Mouse (Mus musculus): Measurements from ENCODE around the gene Map2k6. TPM values are rescaled to one million over a fixed set of nuclear protein-coding genes. Genes with fewer than 3 reads are reported as not detected.

Map2k6 gene
- polyA plus RNA-seq, 1 experiment from 2014 or later = 25.4 TPM

- ATAC-seq (ENCODE audit: insufficient read depth) = peak; percentile 38; the same call in 1 of the 2 replicates
- Histone ChIP-seq H3K4me1 (ENCODE audit: insufficient read depth) (peaks cover 15% of the 10 kb centered on the region), H3K27me3 (ENCODE audit: insufficient read depth, low read length) (no peaks in the 10 kb centered on the region), H3K4me2 (peak overlapping the region; percentile 14; the same call in 1 of the 2 replicates), H3K4me3 (ENCODE audit: low read depth, low read length) (no peak overlapping the region), H3K9me3 (ENCODE audit: low read depth, low read length) (no peaks in the 10 kb centered on the region), H3K27ac (ENCODE audit: low read depth) (no peak overlapping the region), H3K9ac (no peak overlapping the region), H3K36me3 (ENCODE audit: insufficient read depth) (no peaks in the 10 kb centered on the region)
- DNase-seq = peak; percentile 42
- 37% methylated on average over 9 of the region's 9 CpGs for WGBS
- no peak for TF ChIP-seq CTCF (IDR thresholded peaks at IDR 0.05; ENCODE audit: low read depth)
Observed at GRCm38 (mm10) chr11:110405607-110406006, 6.7 kb downstream of the Map2k6 start.

GRCm38 (mm10) chr11:110409131-110409530 is 10.2 kb downstream of the Map2k6 start:
- no peak overlapping the region for H3K9ac ChIP-seq
- H3K27me3 ChIP-seq (ENCODE audit: insufficient read depth, low read length) = no peaks in the 10 kb centered on the region
- no peak overlapping the region for H3K4me2 ChIP-seq
- no peaks in the 10 kb centered on the region for H3K36me3 ChIP-seq (ENCODE audit: insufficient read depth)
- ATAC-seq (ENCODE audit: insufficient read depth) (no peak), DNase-seq (peak; percentile 33)
- no peak overlapping the region for H3K4me3 ChIP-seq (ENCODE audit: low read depth, low read length)
- no peaks in the 10 kb centered on the region for H3K9me3 ChIP-seq (ENCODE audit: low read depth, low read length)
- 77% methylated on average over 12 of the region's 12 CpGs for WGBS
- peaks cover 5% of the 10 kb centered on the region; the same call in 1 of the 2 replicates for H3K4me1 ChIP-seq (ENCODE audit: insufficient read depth)
- TF ChIP-seq CTCF (IDR thresholded peaks at IDR 0.05; ENCODE audit: low read depth) = peak; percentile 16; the same call in 1 of the 2 replicates
- peak overlapping the region; percentile 10; the same call in 1 of the 2 replicates for H3K27ac ChIP-seq (ENCODE audit: low read depth)

DNA sequence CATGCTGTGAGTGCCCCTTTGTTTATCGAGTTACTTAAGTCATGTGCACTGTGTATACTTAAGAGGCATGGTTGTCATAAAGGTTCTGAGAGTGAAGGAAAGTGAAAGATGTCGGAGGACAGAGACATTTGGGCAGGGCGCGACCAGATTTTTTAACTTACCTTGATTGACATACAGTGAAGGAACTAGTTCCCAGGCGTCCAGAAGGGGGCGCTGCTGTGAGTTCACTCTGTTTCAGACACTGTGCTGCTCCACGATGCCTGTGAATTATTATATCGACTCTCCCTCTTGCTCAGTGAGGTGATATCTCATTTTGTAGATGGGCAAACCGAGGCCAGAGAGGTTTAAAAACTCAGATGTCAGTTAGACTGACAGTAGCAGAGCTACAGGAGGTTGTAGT is 10.9 kb downstream of the Map2k6 start:
- no peak overlapping the region for H3K4me3 ChIP-seq (ENCODE audit: low read depth, low read length)
- no peaks in the 10 kb centered on the region for H3K9me3 ChIP-seq (ENCODE audit: low read depth, low read length)

DNA sequence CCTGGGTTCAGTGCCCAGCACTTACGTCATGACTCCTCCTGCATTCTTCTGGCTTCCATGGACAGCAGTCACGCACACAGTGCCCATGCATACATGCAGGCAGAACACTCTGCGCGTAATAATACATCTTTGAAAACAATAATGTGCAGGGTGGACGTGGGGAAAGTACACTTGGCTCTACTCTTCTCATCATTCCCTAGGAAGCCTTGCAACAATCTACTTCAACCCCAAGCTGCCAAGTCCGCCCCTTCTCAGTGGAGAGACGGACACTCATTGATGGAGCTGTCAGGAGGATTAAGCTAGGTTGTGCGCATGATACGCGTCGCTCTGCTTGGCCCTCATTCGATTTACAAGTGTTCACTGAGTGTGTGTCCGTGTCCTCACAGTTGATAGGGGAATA is 12.7 kb downstream of the Map2k6 start:
- Histone ChIP-seq H3K27ac (ENCODE audit: low read depth) (no peak overlapping the region), H3K9me3 (ENCODE audit: low read depth, low read length) (no peaks in the 10 kb centered on the region), H3K9ac (no peak overlapping the region), H3K36me3 (ENCODE audit: insufficient read depth) (no peaks in the 10 kb centered on the region), H3K4me1 (ENCODE audit: insufficient read depth) (no peaks in the 10 kb centered on the region), H3K4me3 (ENCODE audit: low read depth, low read length) (no peak overlapping the region), H3K27me3 (ENCODE audit: insufficient read depth, low read length) (no peaks in the 10 kb centered on the region), H3K4me2 (no peak overlapping the region)
- DNase-seq (no peak), ATAC-seq (ENCODE audit: insufficient read depth) (no peak)
- 92% methylated on average over 13 of the region's 13 CpGs for WGBS
- TF ChIP-seq CTCF (IDR thresholded peaks at IDR 0.05; ENCODE audit: low read depth) = no peak

More for the DNA sequence above, 10.9 kb downstream of the Map2k6 start:
- Histone ChIP-seq H3K27me3 (ENCODE audit: insufficient read depth, low read length) (no peaks in the 10 kb centered on the region), H3K9ac (no peak overlapping the region), H3K36me3 (ENCODE audit: insufficient read depth) (no peaks in the 10 kb centered on the region), H3K27ac (ENCODE audit: low read depth) (no peak overlapping the region), H3K4me1 (ENCODE audit: insufficient read depth) (peaks cover 5% of the 10 kb centered on the region; the same call in 1 of the 2 replicates), H3K4me2 (no peak overlapping the region)
- 71% methylated on average over 9 of the region's 9 CpGs for WGBS
- TF ChIP-seq CTCF (IDR thresholded peaks at IDR 0.05; ENCODE audit: low read depth) = peak; percentile 34; the same call in 1 of the 2 replicates
- ATAC-seq (ENCODE audit: insufficient read depth) (no peak), DNase-seq (peak; percentile 39)

GRCm38 (mm10) chr11:110414263-110414662 is 15.3 kb downstream of the Map2k6 start:
- H3K4me2 ChIP-seq = no peak overlapping the region
- no peak for ATAC-seq (ENCODE audit: insufficient read depth)
- no peaks in the 10 kb centered on the region for H3K4me1 ChIP-seq (ENCODE audit: insufficient read depth)
- no peak for DNase-seq
- 78% methylated on average over 7 of the region's 7 CpGs for WGBS
- H3K4me3 ChIP-seq (ENCODE audit: low read depth, low read length) = no peak overlapping the region
- H3K36me3 ChIP-seq (ENCODE audit: insufficient read depth) = no peaks in the 10 kb centered on the region
- H3K27me3 ChIP-seq (ENCODE audit: insufficient read depth, low read length) = no peaks in the 10 kb centered on the region
- H3K27ac ChIP-seq (ENCODE audit: low read depth) = no peak overlapping the region
- H3K9me3 ChIP-seq (ENCODE audit: low read depth, low read length) = no peaks in the 10 kb centered on the region
- H3K9ac ChIP-seq = no peak overlapping the region
- no peak for TF ChIP-seq CTCF (IDR thresholded peaks at IDR 0.05; ENCODE audit: low read depth)

DNA sequence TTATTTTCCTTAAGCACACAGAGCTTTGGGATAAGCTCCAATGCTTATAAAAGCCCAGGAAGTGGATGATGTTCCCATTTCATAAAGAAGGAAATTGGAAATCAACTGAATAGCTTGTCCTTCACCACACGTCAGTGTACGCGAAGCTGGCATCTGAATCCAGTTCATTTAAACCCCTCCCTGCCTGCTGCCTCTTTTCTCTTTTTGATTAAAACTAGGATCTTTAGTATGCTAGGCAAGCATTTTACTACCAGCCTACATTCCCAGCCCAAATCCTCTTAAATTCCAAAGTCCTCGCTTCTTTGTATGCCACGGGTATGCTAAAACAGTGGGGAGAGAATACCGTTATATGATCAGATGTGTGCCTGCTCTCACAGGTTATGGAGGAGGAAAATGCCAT is 17.8 kb downstream of the Map2k6 start:
- Histone ChIP-seq H3K4me1 (ENCODE audit: insufficient read depth) (no peaks in the 10 kb centered on the region), H3K9me3 (ENCODE audit: low read depth, low read length) (no peaks in the 10 kb centered on the region), H3K4me3 (ENCODE audit: low read depth, low read length) (no peak overlapping the region), H3K36me3 (ENCODE audit: insufficient read depth) (no peaks in the 10 kb centered on the region), H3K27ac (ENCODE audit: low read depth) (no peak overlapping the region), H3K27me3 (ENCODE audit: insufficient read depth, low read length) (no peaks in the 10 kb centered on the region), H3K9ac (no peak overlapping the region), H3K4me2 (no peak overlapping the region)
- ATAC-seq (ENCODE audit: insufficient read depth) = no peak
- no peak for DNase-seq
- 84% methylated on average over 6 of the region's 6 CpGs for WGBS
- no peak for TF ChIP-seq CTCF (IDR thresholded peaks at IDR 0.05; ENCODE audit: low read depth)

DNA sequence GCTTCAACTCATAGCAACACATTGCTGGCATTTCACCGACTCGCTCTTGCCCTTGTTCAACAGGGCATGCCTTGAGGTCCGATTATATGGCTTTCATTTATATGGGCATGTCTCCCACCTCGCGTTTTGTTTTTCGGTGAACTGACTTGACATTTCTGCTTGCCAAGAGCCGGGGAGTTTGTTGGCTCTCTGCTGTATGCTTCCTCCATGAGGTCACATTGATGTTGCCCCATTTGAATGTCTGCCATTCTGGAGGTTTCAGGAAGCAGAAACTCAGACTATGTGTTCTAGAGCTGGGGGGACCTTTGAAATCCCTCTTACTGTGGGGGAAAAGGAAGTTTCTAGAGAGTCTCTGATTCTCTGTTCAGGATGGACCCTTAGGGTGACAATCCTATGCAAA is 21.5 kb downstream of the Map2k6 start:
- H3K4me1 ChIP-seq (ENCODE audit: insufficient read depth) = no peaks in the 10 kb centered on the region
- WGBS = 85% methylated on average over 7 of the region's 7 CpGs
- no peak overlapping the region for H3K4me3 ChIP-seq (ENCODE audit: low read depth, low read length)
- H3K27me3 ChIP-seq (ENCODE audit: insufficient read depth, low read length) = no peaks in the 10 kb centered on the region
- no peak overlapping the region for H3K27ac ChIP-seq (ENCODE audit: low read depth)
- no peak for TF ChIP-seq CTCF (IDR thresholded peaks at IDR 0.05; ENCODE audit: low read depth)
- DNase-seq = no peak
- H3K9me3 ChIP-seq (ENCODE audit: low read depth, low read length) = no peaks in the 10 kb centered on the region
- H3K9ac ChIP-seq = no peak overlapping the region
- H3K4me2 ChIP-seq = no peak overlapping the region
- ATAC-seq (ENCODE audit: insufficient read depth) = no peak
- no peaks in the 10 kb centered on the region for H3K36me3 ChIP-seq (ENCODE audit: insufficient read depth)
